Mouse (Mus musculus) olfactory bulb, adult 2 months (tissue): Measurements from ENCODE around the gene Dpp6. TPM values are rescaled to one million over a fixed set of nuclear protein-coding genes. Genes with fewer than 3 reads are reported as not detected.
"Not testable (repeated sequence)": the region's sequence is repeated elsewhere in the genome, so short reads cannot be mapped to it uniquely, and the experiment has no call there.

ENCODE experiments used
- H3K27ac ChIP-seq: fragments of 200-500 bp; 2 replicates; pipeline ENCODE4 v1.5.1; 2012; ENCODE audit warnings: low read depth, low read length; ENCODE audit not compliant: insufficient read depth
- H3K4me1 ChIP-seq: fragments of 200-500 bp; 2 replicates; pipeline ENCODE4 v1.6.1; 2012; ENCODE audit warnings: low read length; ENCODE audit not compliant: control insufficient read depth, insufficient read depth
- H3K4me3 ChIP-seq: fragments of 200-500 bp; 2 replicates; pipeline ENCODE4 v1.5.1; 2012; ENCODE audit warnings: mild to moderate bottlenecking, low read depth, low read length, moderate library complexity; ENCODE audit not compliant: insufficient read depth
- CTCF ChIP-seq: fragments of 200-500 bp; IDR thresholded peaks from 2 replicates; pipeline ENCODE4 v1.5.1; 2012; ENCODE audit warnings: low read depth, mild to moderate bottlenecking, low read length, moderate library complexity; ENCODE audit not compliant: insufficient read depth
- POLR2A ChIP-seq: fragments of 200-500 bp; IDR thresholded peaks from 2 replicates; pipeline ENCODE4 v1.6.1; 2012; ENCODE audit warnings: mild to moderate bottlenecking, low read depth, low read length, moderate library complexity; ENCODE audit not compliant: insufficient read depth
- WGBS: fragments of 180-500 bp; shearing (Covaris S2); methylation state at CpG from one replicate; pipeline ENCODE4 v1.1.7; 2018; 5-methylcytosine and 5-hydroxymethylcytosine counted together
- polyA plus RNA-seq: library from polyadenylated mRNA; stranded (reverse); fragments of >200 nt; gene quantifications from 2 replicates; pipeline ENCODE4 v1.2.4, GENCODE M21; 2012; ENCODE audit warnings: low replicate concordance; ENCODE audit not compliant: missing spikeins, insufficient read depth, insufficient read length

The Dpp6 gene
- polyA plus RNA-seq, 1 experiment, result not detected

GRCm38 (mm10) chr5:27490942-27491341 is 673.9 kb downstream of the Dpp6 start:
- H3K4me1 ChIP-seq, result no peaks in the 10 kb centered on the region
- H3K4me3 ChIP-seq, result no peak overlapping the region
- WGBS, result 75% methylated on average over 4 of the region's 4 CpGs
- TF ChIP-seq CTCF (no peak), POLR2A (no peak)
- H3K27ac ChIP-seq, result no peak overlapping the region

GRCm38 (mm10) chr5:27501338-27501737 is 684.3 kb downstream of the Dpp6 start, which contains the start of gene Speer4b:
TSS of gene Speer4b (minus strand) at chr5:27501438.
- H3K27ac ChIP-seq, H3K4me3 ChIP-seq, H3K4me1 ChIP-seq: not testable (repeated sequence)
- 40% methylated on average over 1 of the region's 1 CpGs for WGBS

GRCm38 (mm10) chr5:27518716-27519115 is 701.7 kb downstream of the Dpp6 start:
- no peak for TF ChIP-seq CTCF
- TF ChIP-seq POLR2A, result no peak
- no peaks in the 10 kb centered on the region for H3K4me1 ChIP-seq
- H3K4me3 ChIP-seq, result no peak overlapping the region
- H3K27ac ChIP-seq, result no peak overlapping the region

GRCm38 (mm10) chr5:27526906-27527305 is 709.9 kb downstream of the Dpp6 start:
- Histone ChIP-seq H3K4me3 (no peak overlapping the region), H3K27ac (no peak overlapping the region), H3K4me1 (no peaks in the 10 kb centered on the region)
- TF ChIP-seq CTCF (no peak), POLR2A (no peak)
- WGBS, result 84% methylated on average over 1 of the region's 1 CpGs

- TF ChIP-seq POLR2A (no peak), CTCF (no peak)
- Histone ChIP-seq H3K4me1 (peaks cover 8% of the 10 kb centered on the region), H3K27ac (0 out of 2 replicates have a peak overlapping the region, but pooled peaks have one; percentile 8), H3K4me3 (no peak overlapping the region)
- 4% methylated on average over 2 of the region's 2 CpGs for WGBS
Measured at GRCm38 (mm10) chr5:27544816-27545270, 727.8 kb downstream of the Dpp6 start.

GRCm38 (mm10) chr5:27549291-27549690 is 732.3 kb downstream of the Dpp6 start:
- Histone ChIP-seq H3K27ac (no peak overlapping the region), H3K4me3 (no peak overlapping the region), H3K4me1 (peaks cover 10% of the 10 kb centered on the region; the same call in 1 of the 2 replicates)
- WGBS, result 78% methylated on average over 4 of the region's 4 CpGs
- TF ChIP-seq POLR2A (no peak), CTCF (no peak)

GRCm38 (mm10) chr5:27565700-27566099 is 748.7 kb downstream of the Dpp6 start:
- no peak overlapping the region for H3K4me3 ChIP-seq
- H3K4me1 ChIP-seq, result no peaks in the 10 kb centered on the region
- no peak for TF ChIP-seq POLR2A
- TF ChIP-seq CTCF, result no peak
- 72% methylated on average over 7 of the region's 7 CpGs for WGBS
- no peak overlapping the region for H3K27ac ChIP-seq

GRCm38 (mm10) chr5:27587970-27588758 is 771.2 kb downstream of the Dpp6 start:
- Histone ChIP-seq H3K4me1 (peaks cover 10% of the 10 kb centered on the region), H3K27ac (peak overlapping the region; percentile 49), H3K4me3 (no peak overlapping the region)
- TF ChIP-seq CTCF (no peak), POLR2A (no peak)
- 35% methylated on average over 8 of the region's 8 CpGs for WGBS

- H3K27ac ChIP-seq, result peak overlapping the region; percentile 87
- TF ChIP-seq CTCF (no peak), POLR2A (no peak)
- no peak overlapping the region for H3K4me3 ChIP-seq
- H3K4me1 ChIP-seq, result peaks cover 11% of the 10 kb centered on the region
- WGBS, result 40% methylated on average over 1 of the region's 1 CpGs
Measured at GRCm38 (mm10) chr5:27604132-27604531, 787.1 kb downstream of the Dpp6 start.
